Mouse (Mus musculus) bone marrow macrophage, adult 2 months (primary cell): ENCODE data around the gene Med12l.

Experiments used
- CTCF ChIP-seq: IDR thresholded peaks from 2 replicates; pipeline ENCODE4 v1.5.1; 2012; ENCODE audit warnings: low read depth, mild to moderate bottlenecking, low read length, moderate library complexity
- POLR2A ChIP-seq: IDR thresholded peaks from 2 replicates; pipeline ENCODE4 v1.6.1; 2012; ENCODE audit warnings: mild to moderate bottlenecking, low read depth, low read length, borderline replicate concordance

DNA sequence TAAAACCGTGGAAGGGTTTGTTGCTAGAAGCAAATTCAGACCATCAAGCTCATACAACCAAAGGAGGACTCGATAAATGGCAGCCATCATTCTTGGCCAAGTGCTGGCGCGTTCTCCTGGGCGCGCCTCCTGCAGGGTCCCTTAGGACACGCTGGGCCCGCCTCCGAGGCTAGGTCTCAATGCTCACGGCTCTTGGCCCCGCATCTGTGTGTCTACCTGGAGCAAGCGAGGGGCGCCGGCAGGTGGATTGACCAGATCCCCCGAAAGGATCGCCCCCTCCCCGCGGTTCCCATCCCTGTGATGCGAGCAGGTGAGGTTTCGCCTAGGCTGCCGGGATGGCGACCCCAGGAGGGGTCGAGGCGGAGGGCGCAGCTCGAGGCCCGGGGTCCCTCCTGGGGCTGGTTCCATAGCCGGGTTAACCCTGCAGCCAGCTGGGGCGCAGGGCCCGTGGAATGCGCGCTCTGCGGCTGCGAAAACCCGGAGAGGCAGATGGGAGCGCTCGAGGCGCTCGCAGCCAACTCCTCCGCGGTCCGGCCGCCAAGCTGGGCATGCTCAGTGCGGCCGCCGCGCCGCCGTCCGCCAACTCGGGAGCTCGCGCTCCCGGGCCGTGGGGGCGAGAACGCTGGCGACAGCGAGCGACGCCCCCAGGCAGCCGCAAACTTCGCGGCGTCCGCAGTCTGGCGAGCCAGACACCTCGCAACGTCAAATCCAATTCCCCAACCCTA, at the start of gene Med12l:
- TF ChIP-seq CTCF (no peak), POLR2A (no peak)
